Mouse (Mus musculus) colon, adult 2 months (tissue): Measurements from ENCODE around the gene Gm20834. TPM values are rescaled to one million over a fixed set of nuclear protein-coding genes. Genes with fewer than 3 reads are reported as not detected.

ENCODE experiments used
- polyA plus RNA-seq: library from polyadenylated mRNA; depleted of rRNA; stranded (reverse); fragments of >200 nt; gene quantifications from 2 replicates; pipeline ENCODE4 v1.2.3, GENCODE M21; 2012; rRNA removed

Gene Gm20834
- not detected in 2 replicates for polyA plus RNA-seq

DNA sequence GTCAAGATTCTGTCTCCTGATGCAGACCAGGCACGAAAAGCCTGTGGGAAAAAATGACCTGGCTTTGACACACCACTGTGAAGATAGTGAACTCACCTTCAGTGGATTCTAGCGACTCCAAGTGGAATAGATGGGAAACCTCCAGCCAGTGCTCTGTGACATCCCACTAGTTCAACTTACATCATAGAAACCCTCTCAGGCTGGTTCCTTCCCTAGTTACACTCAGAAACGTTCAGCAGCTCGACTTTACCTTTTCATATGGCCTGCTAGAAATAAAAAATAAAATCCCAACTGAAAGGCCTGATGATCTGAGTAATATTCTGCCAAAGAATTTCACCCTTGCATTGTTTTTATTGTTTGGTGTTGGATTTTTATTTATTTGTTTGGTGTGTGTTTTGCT, at the start of gene Gm20834:
Gene Gm20834 (minus strand): TSS at position 101 of the 400 bp plus-strand sequence.

Other genes starting within 250 kb of the Gm20834 start
- not detected in 2 replicates for gene Gm21310, start 177.4 kb downstream of the Gm20834 start, polyA plus RNA-seq
- gene Gm28510, start 88.1 kb upstream of the Gm20834 start, polyA plus RNA-seq, result not detected in 2 replicates
- gene Gm20737, start 211.5 kb upstream of the Gm20834 start, polyA plus RNA-seq, result not detected in 2 replicates
- gene Gm21775, start 228.9 kb upstream of the Gm20834 start, polyA plus RNA-seq, result not detected in 2 replicates